8 mouse cellular contexts compared by ENCODE assay signal in the genomic region with DNA sequence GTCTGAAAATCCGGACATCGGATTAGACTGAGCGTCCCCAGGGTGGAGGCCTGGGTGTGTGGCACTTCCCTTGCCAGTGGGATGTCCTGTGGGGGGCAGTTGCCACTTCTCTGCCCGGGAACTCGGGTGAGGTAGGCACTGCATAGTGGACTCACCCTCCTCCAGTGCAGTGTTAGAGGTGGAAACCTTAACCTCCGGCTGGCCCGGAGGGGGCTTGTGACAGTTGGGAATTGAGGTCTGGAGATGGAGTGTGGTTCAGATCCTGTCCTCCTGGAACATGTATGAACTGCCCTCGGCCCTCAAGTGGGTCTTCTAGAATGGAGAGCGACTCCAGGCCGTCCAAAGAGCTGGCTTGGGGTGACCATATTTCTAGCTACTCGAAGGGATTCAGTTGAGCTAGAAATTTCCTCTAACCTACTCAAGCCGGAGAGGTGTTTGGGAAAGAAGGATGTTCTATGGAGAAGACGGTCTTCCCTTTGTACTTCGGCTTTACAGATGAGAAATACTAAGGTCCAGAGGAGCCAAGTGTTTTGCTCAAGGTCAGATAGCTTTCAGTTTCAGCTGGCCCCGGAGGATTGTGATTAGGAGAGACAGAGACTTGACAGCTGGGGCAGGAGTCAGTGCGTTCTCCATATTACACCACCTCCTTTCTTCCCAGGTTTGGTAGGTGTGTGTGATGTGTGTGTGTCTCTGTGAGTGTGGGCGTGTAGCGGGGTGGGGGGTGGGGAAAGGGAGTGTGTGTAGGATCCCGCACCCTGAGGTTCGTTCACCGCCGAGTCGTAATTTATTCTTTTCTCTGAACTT. TPM values are rescaled to one million over a fixed set of nuclear protein-coding genes. Genes with fewer than 3 reads are reported as not detected.
DNase-seq lines count a peak whose midpoint lies in the region; TF ChIP-seq lines count a peak whose summit lies in the region.

No protein-coding gene starts in this region.

- H3K27me3 ChIP-seq in spleen, adult 2 months (ENCODE audit: control insufficient read depth, insufficient read depth, low read length), result no peaks in the 10 kb centered on the region
- peaks cover 62% of the 10 kb centered on the region for H3K27me3 ChIP-seq in forebrain, embryonic 10.5 days (ENCODE audit: poor library complexity, severe bottlenecking)

- H3K27ac ChIP-seq in spleen, adult 2 months (ENCODE audit: insufficient read depth, low read length), result peak overlapping the region; percentile 81
- H3K27ac ChIP-seq in forebrain, embryonic 10.5 days, result peak overlapping the region; percentile 90

- H3K4me3 ChIP-seq in spleen, adult 2 months (ENCODE audit: extremely low read depth, insufficient read depth, insufficient read length), result peak overlapping the region; percentile 85
- peak overlapping the region; percentile 82 for H3K4me3 ChIP-seq in forebrain, embryonic 10.5 days

- TF ChIP-seq POLR2A in spleen, adult 2 months (IDR thresholded peaks at IDR 0.05; ENCODE audit: low read depth, low read length), result no peak

- TF ChIP-seq CTCF in spleen, adult 2 months (IDR thresholded peaks at IDR 0.05; ENCODE audit: extremely low read depth, insufficient read depth, insufficient read length, insufficient replicate concordance), result no peak

- 16% methylated on average over 23 of the region's 23 CpGs for WGBS in spleen, adult 2 months
- 2% methylated on average over 23 of the region's 23 CpGs for WGBS in forebrain, embryonic 10.5 days

- H3K4me1 ChIP-seq in spleen, adult 2 months (ENCODE audit: control insufficient read depth, insufficient read depth, insufficient read length), result peaks cover 37% of the 10 kb centered on the region; the same call in 1 of the 2 replicates
- H3K4me1 ChIP-seq in forebrain, embryonic 10.5 days, result peaks cover 88% of the 10 kb centered on the region

- DNase-seq in spleen, adult 2 months (ENCODE audit: low read depth in 1 of 2, low spot score in 2 of 2), result no peak
- DNase-seq in spleen, postnatal 4 days (ENCODE audit: low spot score in 2 of 2), result no peak
- no peak for DNase-seq in forebrain, embryonic 10.5 days (ENCODE audit: extremely low spot score, low spot score)
- peak; percentile 66 for DNase-seq in kidney, adult 9 months
- DNase-seq in lung, postnatal 36 days, result peak; percentile 81
- DNase-seq in c-Kit-positive CD71-positive TER-119-positive erythroid progenitor cells, embryonic 14.5 days (ENCODE audit: low spot score), result no peak
- no peak for DNase-seq in left cerebral cortex, adult 11 months (ENCODE audit: low spot score)
- no peak for DNase-seq in left cerebral cortex, adult 9 months (ENCODE audit: low spot score in 2 of 2)

- H3K36me3 ChIP-seq in spleen, adult 2 months (ENCODE audit: control insufficient read depth, insufficient read depth, low read length), result no peaks in the 10 kb centered on the region
- peaks cover 5% of the 10 kb centered on the region for H3K36me3 ChIP-seq in forebrain, embryonic 10.5 days (replicated peaks)

- no peaks in the 10 kb centered on the region for H3K9me3 ChIP-seq in forebrain, embryonic 10.5 days

RNA-seq across cellular contexts. Expression of gene Rara, which starts 9.2 kb away (rescaled TPM):
- 37.0 and 48.8 TPM in 2 replicates for polyA plus RNA-seq in spleen, adult 2 months (2012; rRNA removed)
- polyA plus RNA-seq in forebrain, embryonic 10.5 days (2016; fragmentation: Nextera tagmentation; extraction: Ambion mirVana), result 16.9 and 19.3 TPM in 2 replicates

RNA-seq across cellular contexts. Expression of gene Cdc6, which starts 29.2 kb away (rescaled TPM):
- 1.6 and 2.0 TPM in 2 replicates for polyA plus RNA-seq in spleen, adult 2 months (2012; rRNA removed)
- 68.7 and 75.8 TPM in 2 replicates for polyA plus RNA-seq in forebrain, embryonic 10.5 days (2016; fragmentation: Nextera tagmentation; extraction: Ambion mirVana)

RNA-seq across cellular contexts. Expression of gene Gjd3, which starts 46.0 kb away (rescaled TPM):
- polyA plus RNA-seq in spleen, adult 2 months (2012; rRNA removed), result 0.56 and 0.67 TPM in 2 replicates
- polyA plus RNA-seq in forebrain, embryonic 10.5 days (2016; fragmentation: Nextera tagmentation; extraction: Ambion mirVana), result 0.20 and 0.24 TPM in 2 replicates

Comparison
In these comparisons a context has a peak if more than half of its experiments do, and no peak if none do; other contexts are left out.
1. DNase-seq: peak in kidney, adult 9 months (single experiment) and lung, postnatal 36 days (single experiment); none in spleen, adult 2 months (0 of 2), spleen, postnatal 4 days (0 of 2), forebrain, embryonic 10.5 days (single experiment), c-Kit-positive CD71-positive TER-119-positive erythroid progenitor cells, embryonic 14.5 days (single experiment), left cerebral cortex, adult 11 months (single experiment) and left cerebral cortex, adult 9 months (0 of 2).
2. RNA of gene Cdc6, which starts 29.2 kb away (polyA plus RNA-seq): 68.7 to 75.8 TPM in forebrain, embryonic 10.5 days; 1.6 to 2.0 TPM in spleen, adult 2 months; every median in the first group is over 10 times any median in the second.